Mouse (Mus musculus) G1E-ER4 (cell line): ENCODE measurements around the gene Rcbtb2. TPM values are rescaled to one million over a fixed set of nuclear protein-coding genes. Genes with fewer than 3 reads are reported as not detected.

Experiments
- GATA1 ChIP-seq: IDR thresholded peaks from one replicate; pipeline ENCODE4 v1.8.0; 2012; ENCODE audit warnings: low read length, inconsistent platforms
- polyA plus RNA-seq: library from polyadenylated mRNA; stranded (reverse); fragments of >175 nt; gene quantifications from 2 replicates; pipeline ENCODE4 v1.2.3, GENCODE M21; 2012

Gene Rcbtb2
- polyA plus RNA-seq, 1 experiment, result 26.3 TPM

DNA sequence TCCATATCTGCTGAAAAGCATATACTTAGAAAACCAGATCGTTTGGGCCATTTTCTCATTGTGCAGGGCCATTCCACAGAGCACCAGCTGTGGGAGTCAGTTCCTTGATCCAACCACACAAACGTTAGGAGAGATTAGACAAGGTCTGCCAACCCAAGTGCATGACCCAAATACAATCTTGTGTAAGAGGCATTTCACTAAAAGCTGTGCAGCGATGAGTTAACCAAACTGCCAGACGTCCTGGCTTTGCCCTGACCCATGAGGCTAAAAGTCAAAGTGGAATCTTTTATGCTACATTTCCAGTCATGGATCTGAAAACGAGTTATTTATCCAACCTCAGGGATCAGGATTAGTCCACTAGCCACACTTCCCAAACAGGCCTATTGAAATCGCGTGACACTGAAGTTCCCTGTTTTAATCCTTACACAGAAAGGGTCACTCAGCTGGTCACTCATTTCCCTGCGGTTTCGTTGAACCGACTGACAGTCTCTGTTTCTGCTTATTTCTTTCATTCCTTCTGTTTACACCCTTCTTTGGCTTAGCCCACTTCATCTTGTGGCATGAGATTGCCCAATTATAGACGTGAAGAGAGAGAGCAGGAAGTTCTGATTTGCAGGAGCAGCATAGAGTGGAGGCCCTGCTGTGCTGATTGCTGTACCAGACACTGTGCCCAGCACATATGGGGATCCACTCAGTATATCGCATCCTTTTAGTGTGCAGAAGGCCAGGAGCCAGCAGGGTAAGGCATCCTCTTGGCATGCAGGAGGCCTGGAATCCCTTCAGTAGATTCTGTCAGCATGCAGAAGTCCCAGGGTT is 49.6 kb downstream of the Rcbtb2 start:
- no peak for TF ChIP-seq GATA1

DNA sequence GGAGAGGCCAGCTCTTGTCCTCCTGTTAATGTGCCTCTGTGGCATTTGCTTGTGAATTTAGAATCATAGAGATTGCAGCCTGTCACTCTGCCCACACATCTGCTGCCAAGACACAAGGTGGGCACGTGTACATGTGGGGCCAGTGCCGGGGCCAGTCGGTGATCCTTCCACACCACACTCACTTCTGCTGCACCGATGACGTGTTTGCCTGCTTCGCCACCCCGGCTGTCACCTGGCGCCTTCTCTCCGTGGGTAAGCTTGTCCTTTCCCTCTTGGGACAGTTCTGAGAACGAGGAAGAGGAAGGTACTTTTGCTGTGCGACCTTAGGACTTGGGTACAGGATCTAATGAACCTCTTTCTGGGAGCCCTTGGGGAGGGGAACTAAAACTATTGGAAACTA is 50.8 kb downstream of the Rcbtb2 start:
- no peak for TF ChIP-seq GATA1

DNA sequence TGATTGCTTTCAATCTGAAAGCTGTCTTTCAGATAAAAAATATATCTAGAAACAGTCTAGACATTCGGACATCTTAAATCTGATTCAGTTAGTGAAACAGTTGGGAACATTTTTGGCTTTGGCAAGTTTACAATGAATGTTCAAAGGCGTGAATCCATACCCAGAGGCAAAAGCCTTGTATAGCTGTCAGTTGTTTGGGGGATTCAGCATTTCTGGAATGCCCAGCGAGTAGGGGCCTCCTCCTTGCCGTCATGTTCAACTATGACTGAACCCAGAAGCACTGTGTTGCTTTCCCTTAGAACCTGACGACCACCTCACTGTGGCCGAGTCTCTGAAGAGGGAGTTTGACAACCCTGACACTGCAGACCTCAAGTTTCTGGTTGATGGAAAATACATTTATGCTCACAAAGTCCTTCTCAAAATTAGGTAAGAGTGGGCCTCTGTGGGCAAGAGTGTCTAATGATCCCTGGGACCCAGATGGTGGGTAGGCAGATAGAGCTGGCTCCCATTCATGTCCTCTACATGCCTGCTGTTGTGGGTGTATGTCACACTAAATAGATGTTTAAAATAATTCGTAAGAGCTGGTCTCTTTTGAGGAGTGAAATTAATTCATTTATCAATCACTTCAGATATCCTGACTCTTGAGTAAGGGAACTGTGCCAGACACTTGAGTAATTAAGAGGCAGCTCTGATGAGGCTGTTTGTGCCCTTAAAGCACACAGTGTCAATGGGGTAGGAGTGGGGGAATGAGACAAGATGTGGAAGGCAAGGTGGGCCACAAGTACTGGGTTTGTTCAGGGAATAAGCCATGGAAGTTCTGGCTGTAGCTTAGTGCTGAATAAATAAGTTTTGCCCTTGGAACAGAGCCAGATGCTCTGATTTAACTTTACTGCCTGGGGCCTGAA is 51.5 kb downstream of the Rcbtb2 start:
- TF ChIP-seq GATA1, result no peak

GRCm38 (mm10) chr14:73175031-73175430 is 52.2 kb downstream of the Rcbtb2 start:
- TF ChIP-seq GATA1, result no peak

GRCm38 (mm10) chr14:73175814-73176213 is 53.0 kb downstream of the Rcbtb2 start:
- TF ChIP-seq GATA1, result no peak

- TF ChIP-seq GATA1, result no peak
Measured at GRCm38 (mm10) chr14:73176266-73176665, 53.4 kb downstream of the Rcbtb2 start.

DNA sequence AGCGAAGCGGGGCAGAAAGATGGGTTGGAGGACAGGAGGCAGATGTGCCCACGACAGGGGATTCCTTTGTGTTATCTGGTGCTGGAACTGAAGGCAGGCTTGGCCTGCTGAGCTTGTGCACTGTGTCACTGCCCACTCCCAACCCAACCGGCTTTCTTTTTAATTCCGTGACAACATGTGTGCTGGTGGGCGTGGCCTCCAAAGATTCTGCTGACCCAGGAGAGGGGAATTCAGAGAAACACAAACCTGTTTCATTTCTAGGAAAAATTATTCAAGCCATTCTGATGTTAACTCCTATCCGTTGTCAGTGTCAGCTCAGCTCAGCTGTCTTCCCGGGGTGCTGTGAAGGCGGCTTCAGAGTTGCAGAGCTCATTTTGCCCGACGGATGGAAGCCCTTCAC is 55.1 kb downstream of the Rcbtb2 start:
- TF ChIP-seq GATA1, result no peak

DNA sequence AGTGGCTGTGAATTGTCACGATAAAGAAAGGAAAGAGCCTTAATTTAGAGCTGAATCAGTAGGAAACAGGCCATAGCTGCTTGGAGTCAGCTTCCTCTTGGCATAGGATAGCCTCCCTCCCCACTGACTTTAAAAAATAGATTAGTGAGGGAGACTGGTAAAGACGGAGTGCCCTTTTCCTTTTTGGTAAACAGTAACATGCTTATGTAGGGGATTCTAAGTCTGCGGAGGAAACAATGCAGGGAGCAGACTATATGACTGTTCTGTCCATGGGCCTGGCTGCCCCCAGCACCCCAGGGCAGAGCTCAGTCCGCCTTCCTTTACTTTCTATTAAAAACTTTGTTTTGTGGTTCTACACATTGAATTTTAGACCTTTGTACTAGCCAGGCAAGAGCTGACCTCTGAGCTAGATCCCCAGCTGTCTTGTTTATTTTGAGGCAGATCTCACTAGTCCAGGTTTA is 56.4 kb downstream of the Rcbtb2 start:
- TF ChIP-seq GATA1, result no peak

DNA sequence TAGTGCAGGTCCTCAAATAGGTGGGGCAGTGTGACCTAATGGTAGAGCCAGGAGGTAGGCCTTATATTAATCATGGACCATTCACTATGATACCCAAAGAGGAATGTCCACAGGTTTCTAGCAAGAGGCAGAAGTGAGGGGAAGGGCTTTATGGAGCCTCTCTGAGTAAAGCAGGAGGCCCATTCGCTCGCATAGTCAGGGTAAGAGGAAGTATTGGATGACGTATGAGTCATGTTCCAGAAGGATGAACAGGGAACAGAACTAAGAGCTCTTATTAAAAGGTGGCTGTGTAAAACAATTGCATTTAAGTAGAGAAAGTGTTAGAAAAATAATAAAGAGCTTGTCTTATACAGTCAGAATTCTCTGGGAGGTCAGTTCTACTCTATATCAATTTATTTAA is 57.8 kb downstream of the Rcbtb2 start:
- no peak for TF ChIP-seq GATA1

GRCm38 (mm10) chr14:73181144-73181543 is 58.3 kb downstream of the Rcbtb2 start:
- no peak for TF ChIP-seq GATA1

DNA sequence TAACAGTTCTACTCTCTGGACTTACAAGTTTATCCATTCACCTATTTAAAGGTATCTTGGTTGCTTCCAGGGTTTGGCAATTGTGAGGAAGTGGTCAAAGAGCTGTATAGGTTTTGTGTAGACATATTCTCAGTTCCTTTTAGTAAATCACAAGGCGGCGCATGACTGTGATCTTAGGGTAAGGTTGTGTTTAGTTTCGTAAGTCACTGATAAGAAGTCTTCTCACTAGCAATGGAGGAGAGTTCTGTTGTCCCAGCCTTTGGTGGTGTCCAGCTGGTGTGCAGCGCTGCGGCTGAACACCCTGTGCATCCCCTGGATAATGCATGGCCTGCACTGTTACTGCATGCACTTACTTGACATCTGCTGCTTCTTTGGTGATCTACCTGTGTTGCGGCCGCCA is 64.0 kb downstream of the Rcbtb2 start:
- no peak for TF ChIP-seq GATA1

- TF ChIP-seq GATA1, result no peak
Measured at GRCm38 (mm10) chr14:73199058-73199457, 76.2 kb downstream of the Rcbtb2 start.

DNA sequence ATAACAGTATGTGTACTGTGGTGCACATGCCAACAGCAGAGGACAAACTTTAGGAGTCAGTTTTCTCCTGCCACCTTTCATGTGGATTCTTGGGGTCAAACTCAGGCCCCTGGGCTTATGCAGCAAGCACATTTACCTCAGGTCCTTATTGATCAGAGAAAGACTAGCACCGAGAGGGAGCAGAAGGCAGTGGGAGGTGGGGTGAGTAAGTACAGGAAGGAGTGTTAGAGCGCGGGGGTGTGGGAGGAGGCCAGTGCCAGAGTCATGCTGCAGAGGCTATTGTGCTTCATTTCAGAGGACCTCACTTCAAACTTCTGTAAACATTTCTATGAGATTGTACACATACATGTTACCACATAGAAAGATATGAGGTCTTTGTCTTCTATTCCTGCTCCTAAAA is 78.6 kb downstream of the Rcbtb2 start:
- TF ChIP-seq GATA1, result no peak

- TF ChIP-seq GATA1, result no peak
Measured at GRCm38 (mm10) chr14:73204016-73204415, 81.2 kb downstream of the Rcbtb2 start.

DNA sequence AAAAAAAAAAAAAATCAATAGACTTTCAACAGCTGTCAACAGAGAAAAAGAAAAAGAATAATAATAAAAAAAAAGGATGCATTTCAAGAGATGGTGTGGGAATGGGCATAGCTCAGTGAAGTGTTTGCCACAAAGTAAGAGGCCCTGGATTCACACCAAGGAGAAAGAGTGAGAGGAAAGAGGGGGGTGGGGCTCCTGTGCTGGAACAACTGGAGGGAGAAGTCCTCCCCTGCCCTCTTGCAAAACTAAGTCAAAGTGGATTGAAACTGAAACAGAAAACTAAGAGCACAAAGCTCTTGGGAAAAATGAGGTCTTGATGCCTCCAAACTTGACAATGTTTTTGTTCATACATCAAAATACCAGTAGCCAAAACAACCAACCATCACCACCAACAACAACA is 86.4 kb downstream of the Rcbtb2 start:
- TF ChIP-seq GATA1, result no peak

GRCm38 (mm10) chr14:73210196-73210595 is 87.4 kb downstream of the Rcbtb2 start:
- TF ChIP-seq GATA1, result no peak
